Mouse (Mus musculus): ENCODE results near the gene Yipf4. TPM values are rescaled to one million over a fixed set of nuclear protein-coding genes. Genes with fewer than 3 reads are reported as not detected.

The Yipf4 gene
- total and polyA plus RNA-seq, 3 experiments: 28.9 to 77.7 (median 41.6) TPM

GRCm38 (mm10) chr17:74534971-74535370 lies 45.7 kb downstream of the Yipf4 start:
- H3K9me3 ChIP-seq (replicated peaks; ENCODE audit: low read length): no peaks in the 10 kb centered on the region
- in situ Hi-C loops (cut with MboI; ENCODE audit: low pct_ligation_motif_present, low pct_unique_long_range_greater_than_20kb, low sequenced_read_pairs) (no loop called here), dilution Hi-C loops (cut with MboI; ENCODE audit: extremely low pct_ligation_motif_present, extremely low pct_unique_long_range_greater_than_20kb, low sequenced_read_pairs) (no loop called here)
- no peak overlapping the region for H3K4me2 ChIP-seq (ENCODE audit: insufficient read depth, low read depth, poor library complexity, severe bottlenecking)
- peaks cover 80% of the 10 kb centered on the region for H3K79me2 ChIP-seq (replicated peaks; ENCODE audit: control insufficient read depth, extremely low read depth, insufficient read depth, poor library complexity, severe bottlenecking)
- peaks cover 0 to 22% of the 10 kb centered on the region in 2 experiments; a peak in 2 of 4 replicates for H3K4me1 ChIP-seq (ENCODE audit: control insufficient read depth in 1 of 2, insufficient read depth in 2 of 2)
- no peak overlapping the region for H3K4me3 ChIP-seq (replicated peaks in 1 of 3; ENCODE audit: low read depth in 2 of 3, low read length in 2 of 3, poor library complexity in 1 of 3)
- DNase-seq (ENCODE audit: extremely low read depth): no peak
- TF ChIP-seq UBTF (IDR thresholded peaks at IDR 0.05; ENCODE audit: low read depth, low read length) (no peak), MAFK (IDR thresholded peaks at IDR 0.05; ENCODE audit: insufficient replicate concordance, low read length) (no peak), EP300 (IDR thresholded peaks at IDR 0.05; ENCODE audit: low read length) (no peak), ZC3H11A (IDR thresholded peaks at IDR 0.05; ENCODE audit: low read depth, low read length) (no peak), JUND (conservative IDR thresholded peaks at IDR 0.05; ENCODE audit: low read depth, low read length) (no peak), E2F4 (IDR thresholded peaks at IDR 0.05; ENCODE audit: insufficient replicate concordance, low read depth, low read length) (no peak), SIN3A (IDR thresholded peaks at IDR 0.05; ENCODE audit: low read length) (no peak)
- peaks cover 0 to 29% of the 10 kb centered on the region in 2 experiments for H3K36me3 ChIP-seq (replicated peaks in 1 of 2; ENCODE audit: control insufficient read depth in 1 of 2, insufficient read depth in 1 of 2, low read length in 1 of 2)
- H3K9ac ChIP-seq (ENCODE audit: insufficient read depth, low read depth): no peak overlapping the region
- no peaks in the 10 kb centered on the region for H3K27me3 ChIP-seq (replicated peaks)
- H3K27ac ChIP-seq (ENCODE audit: insufficient read depth, low read depth): no peak overlapping the region

- no peak overlapping the region for H3K4me3 ChIP-seq (replicated peaks in 1 of 3; ENCODE audit: low read depth in 2 of 3, low read length in 2 of 3, poor library complexity in 1 of 3)
- dilution Hi-C loops (cut with MboI; ENCODE audit: extremely low pct_ligation_motif_present, extremely low pct_unique_long_range_greater_than_20kb, low sequenced_read_pairs): no loop called here
- in situ Hi-C loops (cut with MboI; ENCODE audit: low pct_ligation_motif_present, low pct_unique_long_range_greater_than_20kb, low sequenced_read_pairs): no loop called here
- peaks cover 0 to 4% of the 10 kb centered on the region in 2 experiments; a peak in 1 of 4 replicates for H3K4me1 ChIP-seq (ENCODE audit: control insufficient read depth in 1 of 2, insufficient read depth in 2 of 2)
- H3K4me2 ChIP-seq (ENCODE audit: insufficient read depth, low read depth, poor library complexity, severe bottlenecking): no peak overlapping the region
- H3K36me3 ChIP-seq (replicated peaks in 1 of 2; ENCODE audit: control insufficient read depth in 1 of 2, insufficient read depth in 1 of 2, low read length in 1 of 2): peaks cover 0 to 40% of the 10 kb centered on the region in 2 experiments
- no peak overlapping the region for H3K27ac ChIP-seq (ENCODE audit: insufficient read depth, low read depth)
- H3K9ac ChIP-seq (ENCODE audit: insufficient read depth, low read depth): no peak overlapping the region
- no peak for TF ChIP-seq GABPA (IDR thresholded peaks at IDR 0.05; ENCODE audit: insufficient replicate concordance, low read depth, low read length)
- TF ChIP-seq BHLHE40 (IDR thresholded peaks at IDR 0.05; ENCODE audit: low read depth, low read length): no peak
- TF ChIP-seq CTCF (conservative IDR thresholded peaks at IDR 0.05 in 1 of 2, IDR thresholded peaks at IDR 0.05 in 1 of 2; ENCODE audit: low read depth in 2 of 2, low read length in 2 of 2): no peak
- TF ChIP-seq POLR2AphosphoS2 (IDR thresholded peaks at IDR 0.05; ENCODE audit: low read depth, low read length): no peak
- TF ChIP-seq ZKSCAN1 (IDR thresholded peaks at IDR 0.05; ENCODE audit: borderline replicate concordance, low read depth, low read length): no peak
- no peak for TF ChIP-seq PAX5 (IDR thresholded peaks at IDR 0.05; ENCODE audit: low read length)
- no peaks in the 10 kb centered on the region for H3K9me3 ChIP-seq (replicated peaks; ENCODE audit: low read length)
- no peak for DNase-seq (ENCODE audit: extremely low read depth)
- H3K79me2 ChIP-seq (replicated peaks; ENCODE audit: control insufficient read depth, extremely low read depth, insufficient read depth, poor library complexity, severe bottlenecking): peaks cover 78% of the 10 kb centered on the region
- no peaks in the 10 kb centered on the region for H3K27me3 ChIP-seq (replicated peaks)
These were observed 48.2 kb downstream of the Yipf4 start for GRCm38 (mm10) chr17:74537526-74537925.

GRCm38 (mm10) chr17:74543615-74544014 lies 54.3 kb downstream of the Yipf4 start:
- Histone ChIP-seq H3K36me3 (replicated peaks in 1 of 2; ENCODE audit: control insufficient read depth in 1 of 2, insufficient read depth in 1 of 2, low read length in 1 of 2) (peaks cover 15 to 60% of the 10 kb centered on the region in 2 experiments), H3K9me3 (replicated peaks; ENCODE audit: low read length) (no peaks in the 10 kb centered on the region), H3K4me3 (replicated peaks in 1 of 3; ENCODE audit: low read depth in 2 of 3, low read length in 2 of 3, poor library complexity in 1 of 3) (no peak overlapping the region), H3K4me1 (ENCODE audit: control insufficient read depth in 1 of 2, insufficient read depth in 2 of 2) (peaks cover 0 to 2% of the 10 kb centered on the region in 2 experiments; a peak in 1 of 4 replicates), H3K27me3 (replicated peaks) (no peaks in the 10 kb centered on the region), H3K4me2 (ENCODE audit: insufficient read depth, low read depth, poor library complexity, severe bottlenecking) (no peak overlapping the region), H3K27ac (ENCODE audit: insufficient read depth, low read depth) (no peak overlapping the region), H3K9ac (ENCODE audit: insufficient read depth, low read depth) (no peak overlapping the region), H3K79me2 (replicated peaks; ENCODE audit: control insufficient read depth, extremely low read depth, insufficient read depth, poor library complexity, severe bottlenecking) (peaks cover 52% of the 10 kb centered on the region)
- no peak for TF ChIP-seq TCF12 (IDR thresholded peaks at IDR 0.05; ENCODE audit: low read depth, low read length)
- DNase-seq (ENCODE audit: extremely low read depth): no peak
- in situ Hi-C loops (cut with MboI; ENCODE audit: low pct_ligation_motif_present, low pct_unique_long_range_greater_than_20kb, low sequenced_read_pairs) (no loop called here), dilution Hi-C loops (cut with MboI; ENCODE audit: extremely low pct_ligation_motif_present, extremely low pct_unique_long_range_greater_than_20kb, low sequenced_read_pairs) (no loop called here)

Other genes with a start within 250 kb of the Yipf4 start
- gene Memo1, start 194.0 kb upstream of the Yipf4 start, total RNA-seq (2012; rRNA removed): 47.7 and 64.8 TPM in 2 replicates
- gene Memo1, start 194.0 kb upstream of the Yipf4 start, total RNA-seq (2014; rRNA removed): 133 and 160 TPM in 2 replicates
- gene Memo1, start 194.0 kb upstream of the Yipf4 start, polyA plus RNA-seq (2012; ENCODE audit: insufficient read length, low read depth): 76.4 and 83.7 TPM in 2 replicates
- gene Dpy30, start 165.5 kb upstream of the Yipf4 start, total RNA-seq (2012; rRNA removed): 66.7 and 87.4 TPM in 2 replicates
- gene Dpy30, start 165.5 kb upstream of the Yipf4 start, total RNA-seq (2014; rRNA removed): 156 and 170 TPM in 2 replicates
- 184 and 244 TPM in 2 replicates for gene Dpy30, start 165.5 kb upstream of the Yipf4 start, polyA plus RNA-seq (2012; ENCODE audit: insufficient read length, low read depth)
- 15.0 and 17.3 TPM in 2 replicates for gene Spast, start 150.5 kb upstream of the Yipf4 start, total RNA-seq (2012; rRNA removed)
- 26.8 and 30.8 TPM in 2 replicates for gene Spast, start 150.5 kb upstream of the Yipf4 start, total RNA-seq (2014; rRNA removed)
- 19.5 and 21.7 TPM in 2 replicates for gene Spast, start 150.5 kb upstream of the Yipf4 start, polyA plus RNA-seq (2012; ENCODE audit: insufficient read length, low read depth)
- gene Slc30a6, start 93.9 kb upstream of the Yipf4 start, total RNA-seq (2012; rRNA removed): 16.2 and 16.8 TPM in 2 replicates
- 27.2 and 31.5 TPM in 2 replicates for gene Slc30a6, start 93.9 kb upstream of the Yipf4 start, total RNA-seq (2014; rRNA removed)
- gene Slc30a6, start 93.9 kb upstream of the Yipf4 start, polyA plus RNA-seq (2012; ENCODE audit: insufficient read length, low read depth): 17.1 and 19.7 TPM in 2 replicates
- 1.9 and 2.0 TPM in 2 replicates for gene Nlrc4, start 30.4 kb upstream of the Yipf4 start, total RNA-seq (2012; rRNA removed)
- 3.3 and 4.3 TPM in 2 replicates for gene Nlrc4, start 30.4 kb upstream of the Yipf4 start, total RNA-seq (2014; rRNA removed)
- gene Nlrc4, start 30.4 kb upstream of the Yipf4 start, polyA plus RNA-seq (2012; ENCODE audit: insufficient read length, low read depth): 5.9 and 6.0 TPM in 2 replicates
- 57.2 and 65.6 TPM in 2 replicates for gene Birc6, start 38.8 kb downstream of the Yipf4 start, total RNA-seq (2012; rRNA removed)
- 45.3 and 55.5 TPM in 2 replicates for gene Birc6, start 38.8 kb downstream of the Yipf4 start, total RNA-seq (2014; rRNA removed)
- 61.3 and 78.7 TPM in 2 replicates for gene Birc6, start 38.8 kb downstream of the Yipf4 start, polyA plus RNA-seq (2012; ENCODE audit: insufficient read length, low read depth)
- 52.9 and 65.1 TPM in 2 replicates for gene Ttc27, start 228.2 kb downstream of the Yipf4 start, total RNA-seq (2012; rRNA removed)
- gene Ttc27, start 228.2 kb downstream of the Yipf4 start, total RNA-seq (2014; rRNA removed): 70.3 and 72.1 TPM in 2 replicates
- 86.6 and 92.9 TPM in 2 replicates for gene Ttc27, start 228.2 kb downstream of the Yipf4 start, polyA plus RNA-seq (2012; ENCODE audit: insufficient read length, low read depth)